Mouse (Mus musculus): ENCODE data around the gene Ctsl. TPM values are rescaled to one million over a fixed set of nuclear protein-coding genes. Genes with fewer than 3 reads are reported as not detected.

Ctsl gene
- polyA plus RNA-seq, 1 experiment from 2014 or later: 117 TPM

- H3K36me3 ChIP-seq (ENCODE audit: control insufficient read depth, insufficient read depth): no peaks in the 10 kb centered on the region
- no peak overlapping the region for H3K27ac ChIP-seq (ENCODE audit: low read length)
- no peak overlapping the region for H3K4me2 ChIP-seq (ENCODE audit: low read length)
- no peak overlapping the region for H3K4me3 ChIP-seq (replicated peaks; ENCODE audit: low read length)
- no peaks in the 10 kb centered on the region for H3K27me3 ChIP-seq (replicated peaks; ENCODE audit: control insufficient read depth, insufficient read depth, low read length)
- 89% methylated on average over 2 of the region's 2 CpGs for WGBS
- H3K4me1 ChIP-seq (replicated peaks; ENCODE audit: control insufficient read depth, insufficient read depth, low read length): no peaks in the 10 kb centered on the region
- H3K9ac ChIP-seq (replicated peaks; ENCODE audit: low read depth, low read length): no peak overlapping the region
- ATAC-seq: no peak
- no peaks in the 10 kb centered on the region for H3K9me3 ChIP-seq (ENCODE audit: control insufficient read depth, low read length)
These were observed 9.6 kb upstream of the Ctsl start for GRCm38 (mm10) chr13:64380251-64380650.

GRCm38 (mm10) chr13:64378601-64379000 lies 7.9 kb upstream of the Ctsl start:
- no peaks in the 10 kb centered on the region for H3K4me1 ChIP-seq (replicated peaks; ENCODE audit: control insufficient read depth, insufficient read depth, low read length)
- H3K9me3 ChIP-seq (ENCODE audit: control insufficient read depth, low read length): no peaks in the 10 kb centered on the region
- no peak overlapping the region for H3K27ac ChIP-seq (ENCODE audit: low read length)
- H3K4me2 ChIP-seq (ENCODE audit: low read length): no peak overlapping the region
- H3K36me3 ChIP-seq (ENCODE audit: control insufficient read depth, insufficient read depth): no peaks in the 10 kb centered on the region
- no peak overlapping the region for H3K9ac ChIP-seq (replicated peaks; ENCODE audit: low read depth, low read length)
- no peak for ATAC-seq
- WGBS: 84% methylated on average over 4 of the region's 4 CpGs
- no peaks in the 10 kb centered on the region for H3K27me3 ChIP-seq (replicated peaks; ENCODE audit: control insufficient read depth, insufficient read depth, low read length)
- H3K4me3 ChIP-seq (replicated peaks; ENCODE audit: low read length): no peak overlapping the region

GRCm38 (mm10) chr13:64376472-64376871 lies 5.8 kb upstream of the Ctsl start:
- Histone ChIP-seq H3K27ac (ENCODE audit: low read length) (no peak overlapping the region), H3K27me3 (replicated peaks; ENCODE audit: control insufficient read depth, insufficient read depth, low read length) (no peaks in the 10 kb centered on the region), H3K4me1 (replicated peaks; ENCODE audit: control insufficient read depth, insufficient read depth, low read length) (no peaks in the 10 kb centered on the region), H3K9me3 (ENCODE audit: control insufficient read depth, low read length) (no peaks in the 10 kb centered on the region), H3K36me3 (ENCODE audit: control insufficient read depth, insufficient read depth) (no peaks in the 10 kb centered on the region), H3K9ac (replicated peaks; ENCODE audit: low read depth, low read length) (no peak overlapping the region), H3K4me3 (replicated peaks; ENCODE audit: low read length) (no peak overlapping the region), H3K4me2 (ENCODE audit: low read length) (no peak overlapping the region)
- 90% methylated on average over 2 of the region's 2 CpGs for WGBS
- ATAC-seq: no peak

GRCm38 (mm10) chr13:64375160-64375559 lies 4.5 kb upstream of the Ctsl start:
- no peak overlapping the region for H3K27ac ChIP-seq (ENCODE audit: low read length)
- H3K36me3 ChIP-seq (ENCODE audit: control insufficient read depth, insufficient read depth): no peaks in the 10 kb centered on the region
- no peak overlapping the region for H3K4me2 ChIP-seq (ENCODE audit: low read length)
- H3K4me1 ChIP-seq (replicated peaks; ENCODE audit: control insufficient read depth, insufficient read depth, low read length): no peaks in the 10 kb centered on the region; the same call in 1 of the 2 replicates
- no peak overlapping the region for H3K9ac ChIP-seq (replicated peaks; ENCODE audit: low read depth, low read length)
- WGBS: 74% methylated on average over 7 of the region's 7 CpGs
- H3K4me3 ChIP-seq (replicated peaks; ENCODE audit: low read length): no peak overlapping the region
- H3K27me3 ChIP-seq (replicated peaks; ENCODE audit: control insufficient read depth, insufficient read depth, low read length): no peaks in the 10 kb centered on the region
- H3K9me3 ChIP-seq (ENCODE audit: control insufficient read depth, low read length): no peaks in the 10 kb centered on the region
- ATAC-seq: no peak

- Histone ChIP-seq H3K4me1 (replicated peaks; ENCODE audit: control insufficient read depth, insufficient read depth, low read length) (peaks cover 5% of the 10 kb centered on the region; the same call in 1 of the 2 replicates), H3K9me3 (ENCODE audit: control insufficient read depth, low read length) (no peaks in the 10 kb centered on the region), H3K36me3 (ENCODE audit: control insufficient read depth, insufficient read depth) (no peaks in the 10 kb centered on the region), H3K27ac (ENCODE audit: low read length) (no peak overlapping the region), H3K27me3 (replicated peaks; ENCODE audit: control insufficient read depth, insufficient read depth, low read length) (no peaks in the 10 kb centered on the region), H3K4me2 (ENCODE audit: low read length) (no peak overlapping the region), H3K4me3 (replicated peaks; ENCODE audit: low read length) (no peak overlapping the region), H3K9ac (replicated peaks; ENCODE audit: low read depth, low read length) (no peak overlapping the region)
- WGBS: 8% methylated on average over 1 of the region's 1 CpGs
- ATAC-seq: no peak
These were observed 3.0 kb upstream of the Ctsl start for GRCm38 (mm10) chr13:64373695-64374094.

- Histone ChIP-seq H3K4me3 (replicated peaks; ENCODE audit: low read length) (peak overlapping the region; percentile 76), H3K9me3 (ENCODE audit: control insufficient read depth, low read length) (no peaks in the 10 kb centered on the region), H3K27ac (ENCODE audit: low read length) (no peak overlapping the region), H3K4me1 (replicated peaks; ENCODE audit: control insufficient read depth, insufficient read depth, low read length) (peaks cover 7% of the 10 kb centered on the region; the same call in 1 of the 2 replicates), H3K9ac (replicated peaks; ENCODE audit: low read depth, low read length) (peak overlapping the region; percentile 73), H3K4me2 (ENCODE audit: low read length) (peak overlapping the region; percentile 89), H3K27me3 (replicated peaks; ENCODE audit: control insufficient read depth, insufficient read depth, low read length) (no peaks in the 10 kb centered on the region), H3K36me3 (ENCODE audit: control insufficient read depth, insufficient read depth) (peaks cover 8% of the 10 kb centered on the region; the same call in 1 of the 2 replicates)
- WGBS: 0% methylated on average over 29 of the region's 29 CpGs
- peak; percentile 80 for ATAC-seq
These were observed 901 bp downstream of the Ctsl start for GRCm38 (mm10) chr13:64369805-64370172.

GRCm38 (mm10) chr13:64368596-64368995 lies 2.1 kb downstream of the Ctsl start:
- Histone ChIP-seq H3K4me3 (replicated peaks; ENCODE audit: low read length) (no peak overlapping the region), H3K36me3 (ENCODE audit: control insufficient read depth, insufficient read depth) (peaks cover 11% of the 10 kb centered on the region), H3K4me2 (ENCODE audit: low read length) (no peak overlapping the region), H3K27ac (ENCODE audit: low read length) (no peak overlapping the region), H3K9me3 (ENCODE audit: control insufficient read depth, low read length) (no peaks in the 10 kb centered on the region), H3K4me1 (replicated peaks; ENCODE audit: control insufficient read depth, insufficient read depth, low read length) (peaks cover 7% of the 10 kb centered on the region; the same call in 1 of the 2 replicates), H3K9ac (replicated peaks; ENCODE audit: low read depth, low read length) (no peak overlapping the region), H3K27me3 (replicated peaks; ENCODE audit: control insufficient read depth, insufficient read depth, low read length) (no peaks in the 10 kb centered on the region)
- ATAC-seq: no peak
- 90% methylated on average over 1 of the region's 1 CpGs for WGBS

GRCm38 (mm10) chr13:64367615-64368014 lies 3.1 kb downstream of the Ctsl start:
- H3K27ac ChIP-seq (ENCODE audit: low read length): no peak overlapping the region
- no peak overlapping the region for H3K9ac ChIP-seq (replicated peaks; ENCODE audit: low read depth, low read length)
- WGBS: 90% methylated on average over 5 of the region's 5 CpGs
- ATAC-seq: no peak
- H3K4me2 ChIP-seq (ENCODE audit: low read length): no peak overlapping the region
- no peaks in the 10 kb centered on the region for H3K27me3 ChIP-seq (replicated peaks; ENCODE audit: control insufficient read depth, insufficient read depth, low read length)
- H3K4me1 ChIP-seq (replicated peaks; ENCODE audit: control insufficient read depth, insufficient read depth, low read length): peaks cover 7% of the 10 kb centered on the region; the same call in 1 of the 2 replicates
- no peaks in the 10 kb centered on the region for H3K9me3 ChIP-seq (ENCODE audit: control insufficient read depth, low read length)
- H3K4me3 ChIP-seq (replicated peaks; ENCODE audit: low read length): no peak overlapping the region
- H3K36me3 ChIP-seq (ENCODE audit: control insufficient read depth, insufficient read depth): peaks cover 11% of the 10 kb centered on the region

GRCm38 (mm10) chr13:64365326-64365725 lies 5.4 kb downstream of the Ctsl start:
- Histone ChIP-seq H3K9ac (replicated peaks; ENCODE audit: low read depth, low read length) (no peak overlapping the region), H3K36me3 (ENCODE audit: control insufficient read depth, insufficient read depth) (peaks cover 11% of the 10 kb centered on the region), H3K9me3 (ENCODE audit: control insufficient read depth, low read length) (no peaks in the 10 kb centered on the region), H3K4me1 (replicated peaks; ENCODE audit: control insufficient read depth, insufficient read depth, low read length) (peaks cover 7% of the 10 kb centered on the region; the same call in 1 of the 2 replicates), H3K27me3 (replicated peaks; ENCODE audit: control insufficient read depth, insufficient read depth, low read length) (no peaks in the 10 kb centered on the region), H3K4me2 (ENCODE audit: low read length) (no peak overlapping the region), H3K4me3 (replicated peaks; ENCODE audit: low read length) (no peak overlapping the region), H3K27ac (ENCODE audit: low read length) (no peak overlapping the region)
- ATAC-seq: no peak

- no peaks in the 10 kb centered on the region for H3K27me3 ChIP-seq (replicated peaks; ENCODE audit: control insufficient read depth, insufficient read depth, low read length)
- 0 out of 2 replicates have a peak, but pooled peaks have one; percentile 36 for ATAC-seq
- no peak overlapping the region for H3K4me3 ChIP-seq (replicated peaks; ENCODE audit: low read length)
- H3K9ac ChIP-seq (replicated peaks; ENCODE audit: low read depth, low read length): no peak overlapping the region
- H3K27ac ChIP-seq (ENCODE audit: low read length): no peak overlapping the region
- peaks cover 11% of the 10 kb centered on the region for H3K36me3 ChIP-seq (ENCODE audit: control insufficient read depth, insufficient read depth)
- 83% methylated on average over 2 of the region's 2 CpGs for WGBS
- H3K9me3 ChIP-seq (ENCODE audit: control insufficient read depth, low read length): no peaks in the 10 kb centered on the region
- H3K4me2 ChIP-seq (ENCODE audit: low read length): no peak overlapping the region
- peaks cover 7% of the 10 kb centered on the region; the same call in 1 of the 2 replicates for H3K4me1 ChIP-seq (replicated peaks; ENCODE audit: control insufficient read depth, insufficient read depth, low read length)
These were observed 6.4 kb downstream of the Ctsl start for GRCm38 (mm10) chr13:64364258-64364657.
